ENCODE assay signal across 23 mouse cellular contexts in the genomic region with DNA sequence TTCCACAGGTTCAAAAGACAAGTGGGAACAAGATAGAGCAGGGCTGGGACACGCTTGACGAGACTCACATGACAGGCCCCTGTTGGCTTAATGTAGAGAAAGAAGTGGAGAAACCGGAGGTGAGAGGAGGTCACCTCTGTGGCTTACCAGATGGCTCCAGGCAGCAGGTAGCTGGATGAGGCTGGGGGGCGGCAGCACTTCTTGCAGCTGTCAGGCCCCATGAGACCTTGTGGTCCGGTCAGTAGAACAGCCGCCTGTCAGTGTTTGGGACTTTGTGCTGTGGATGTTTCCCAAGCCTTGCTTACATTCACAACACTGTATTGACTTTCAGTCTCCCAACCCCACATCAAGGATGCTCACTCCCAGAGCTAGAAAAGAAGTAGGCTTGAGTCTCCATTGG.
"Had no signal": no experiment of that assay in that cellular context is flagged by ENCODE, and none has a peak within 500 bp of the region (broad histone marks: within the 10 kb centered on the region; RNA-seq: fewer than 3 reads in every experiment).

No protein-coding gene starts in this region.

- H3K9me3 ChIP-seq: intestine, embryonic 15.5 days; limb, embryonic 12.5 days; limb, embryonic 15.5 days; liver, embryonic 12.5 days; liver, embryonic 15.5 days; midbrain, embryonic 12.5 days; midbrain, embryonic 15.5 days; neural tube, embryonic 15.5 days had no signal

- DNase-seq: kidney, adult 18-20 months; kidney, adult 9 months; kidney, postnatal 14 days; kidney, postnatal 4 days; left cerebral cortex, postnatal 4 days; lung, adult 2 months; lung, postnatal 14 days; lung, postnatal 4 days; right cerebral cortex, adult 18-20 months; right cerebral cortex, postnatal 14 days; right cerebral cortex, postnatal 4 days; thymus, adult 2 months; thymus, postnatal 14 days; thymus, postnatal 4 days had no signal

- H3K4me2 ChIP-seq: intestine, embryonic 15.5 days; limb, embryonic 12.5 days; limb, embryonic 15.5 days; liver, embryonic 12.5 days; liver, embryonic 15.5 days; midbrain, embryonic 12.5 days; midbrain, embryonic 15.5 days; neural tube, embryonic 15.5 days had no signal

- H3K9ac ChIP-seq: intestine, embryonic 15.5 days; limb, embryonic 12.5 days; limb, embryonic 15.5 days; liver, embryonic 12.5 days; liver, embryonic 15.5 days; midbrain, embryonic 12.5 days; midbrain, embryonic 15.5 days; neural tube, embryonic 15.5 days had no signal

- H3K4me3 ChIP-seq: intestine, embryonic 15.5 days; limb, embryonic 12.5 days; limb, embryonic 15.5 days; liver, embryonic 12.5 days; liver, embryonic 15.5 days; midbrain, embryonic 12.5 days; midbrain, embryonic 15.5 days; neural tube, embryonic 15.5 days had no signal

- H3K4me1 ChIP-seq: intestine, embryonic 15.5 days; limb, embryonic 15.5 days; liver, embryonic 12.5 days; liver, embryonic 15.5 days had no signal

- H3K36me3 ChIP-seq: liver, embryonic 12.5 days; liver, embryonic 15.5 days had no signal

- H3K27me3 ChIP-seq: intestine, embryonic 15.5 days; limb, embryonic 12.5 days; limb, embryonic 15.5 days; liver, embryonic 12.5 days; midbrain, embryonic 12.5 days; midbrain, embryonic 15.5 days; neural tube, embryonic 15.5 days had no signal

- H3K27ac ChIP-seq: intestine, embryonic 15.5 days; limb, embryonic 12.5 days; limb, embryonic 15.5 days; liver, embryonic 12.5 days; liver, embryonic 15.5 days; midbrain, embryonic 12.5 days; midbrain, embryonic 15.5 days; neural tube, embryonic 15.5 days; stomach, postnatal 0 days had no signal

- ATAC-seq: intestine, embryonic 15.5 days; liver, embryonic 12.5 days; midbrain, embryonic 15.5 days had no signal
